Mouse (Mus musculus): ENCODE data around the gene Mpl.

- TF ChIP-seq CTCF (IDR thresholded peaks at IDR 0.05; ENCODE audit: control insufficient read depth, insufficient read depth, insufficient replicate concordance, low read depth, low read length) (no peak), POLR2A (IDR thresholded peaks at IDR 0.05; ENCODE audit: control insufficient read depth, low read depth, low read length) (no peak)
These were observed 32.4 kb upstream of the Mpl start, which contains the start of gene Tie1 for GRCm38 (mm10) chr4:118489717-118490132.

Measured in testis, adult 2 months (tissue).